Mouse (Mus musculus) kidney, postnatal 0 days (tissue): ENCODE measurements around the gene Cst3. TPM values are rescaled to one million over a fixed set of nuclear protein-coding genes. Genes with fewer than 3 reads are reported as not detected.

Source experiments
- ATAC-seq: fragments of 200-750 bp; cut with Nextera tagmentation; replicated peaks from 2 replicates; pipeline ENCODE4 v1.8.0; 2017; ENCODE audit warnings: low read depth, moderate number of reproducible peaks, moderate TSS enrichment, moderate library complexity; ENCODE audit not compliant: low FRiP score
- DNase-seq: peaks from one replicate; pipeline ENCODE4 v3.0.0-alpha.2; 2016; ENCODE audit warnings: low spot score
- H3K27ac ChIP-seq: fragments of 300-500 bp; sonication (generic); 2 replicates; pipeline ENCODE4 v1.5.1; 2014; ENCODE audit warnings: mild to moderate bottlenecking
- H3K27me3 ChIP-seq: fragments of 300-500 bp; sonication (generic); 2 replicates; pipeline ENCODE4 v1.6.1; 2014; ENCODE audit warnings: low read length, mixed read lengths; ENCODE audit not compliant: insufficient read depth
- H3K36me3 ChIP-seq: fragments of 300-500 bp; sonication (generic); 2 replicates; pipeline ENCODE4 v1.6.1; 2014; ENCODE audit warnings: low read length, mixed read lengths; ENCODE audit not compliant: insufficient read depth
- H3K4me1 ChIP-seq: fragments of 300-500 bp; sonication (generic); replicated peaks from 2 replicates; pipeline ENCODE4 v1.6.1; 2014; ENCODE audit warnings: antibody characterized with exemption, low read length, mixed read lengths; ENCODE audit not compliant: insufficient read depth
- H3K4me2 ChIP-seq: fragments of 300-500 bp; sonication (generic); 2 replicates; pipeline ENCODE4 v1.6.1; 2014; ENCODE audit warnings: mild to moderate bottlenecking, low read length, moderate library complexity, mixed read lengths
- H3K4me3 ChIP-seq: fragments of 300-500 bp; sonication (generic); replicated peaks from 2 replicates; pipeline ENCODE4 v1.5.1; 2014; ENCODE audit warnings: low read depth, low read length
- H3K9ac ChIP-seq: fragments of 300-500 bp; sonication (generic); 2 replicates; pipeline ENCODE4 v1.6.1; 2014; ENCODE audit warnings: low read depth, low read length
- H3K9me3 ChIP-seq: fragments of 300-500 bp; sonication (generic); replicated peaks from 2 replicates; pipeline ENCODE4 v1.6.1; 2016; ENCODE audit warnings: low read length, inconsistent platforms, mixed read lengths
- CTCF ChIP-seq: IDR thresholded peaks from 2 replicates; pipeline ENCODE4 v1.5.1; 2016; ENCODE audit warnings: antibody characterized with exemption, low read depth, mild to moderate bottlenecking, moderate library complexity
- WGBS: fragments of 180-500 bp; shearing (Covaris S2); extraction: QIAGEN DNeasy Blood & Tissue Kit; methylation state at CpG from one replicate; pipeline ENCODE4 v1.1.7; 2014; 5-methylcytosine and 5-hydroxymethylcytosine counted together
- polyA plus RNA-seq: library from polyadenylated mRNA; unstranded; fragments of >200 nt; fragmentation: Nextera tagmentation; extraction: Ambion mirVana; gene quantifications from 2 replicates; pipeline ENCODE4 v1.2.1, GENCODE M21; 2015

The Cst3 gene
- polyA plus RNA-seq, 1 experiment from 2014 or later, result 617 TPM

- H3K36me3 ChIP-seq, result no peaks in the 10 kb centered on the region
- no peak overlapping the region for H3K27ac ChIP-seq
- no peaks in the 10 kb centered on the region for H3K4me1 ChIP-seq
- no peak for ATAC-seq
- H3K4me3 ChIP-seq, result no peak overlapping the region
- H3K9me3 ChIP-seq, result no peaks in the 10 kb centered on the region
- no peak for DNase-seq
- no peak overlapping the region for H3K4me2 ChIP-seq
- TF ChIP-seq CTCF, result no peak
- WGBS, result 70% methylated on average over 3 of the region's 3 CpGs
- no peaks in the 10 kb centered on the region for H3K27me3 ChIP-seq
- no peak overlapping the region for H3K9ac ChIP-seq
Observed at GRCm38 (mm10) chr2:148889331-148890010, 14.0 kb upstream of the Cst3 start.

- Histone ChIP-seq H3K27ac (no peak overlapping the region), H3K4me2 (no peak overlapping the region), H3K9ac (no peak overlapping the region), H3K4me1 (no peaks in the 10 kb centered on the region), H3K4me3 (no peak overlapping the region), H3K27me3 (no peaks in the 10 kb centered on the region), H3K36me3 (no peaks in the 10 kb centered on the region), H3K9me3 (no peaks in the 10 kb centered on the region)
- TF ChIP-seq CTCF, result no peak
- no peak for DNase-seq
- WGBS, result 77% methylated on average over 3 of the region's 3 CpGs
- no peak for ATAC-seq
Observed at GRCm38 (mm10) chr2:148888872-148889271, 13.4 kb upstream of the Cst3 start.

- no peaks in the 10 kb centered on the region for H3K9me3 ChIP-seq
- DNase-seq (no peak), ATAC-seq (no peak)
- no peaks in the 10 kb centered on the region for H3K4me1 ChIP-seq
- no peak overlapping the region for H3K9ac ChIP-seq
- H3K36me3 ChIP-seq, result no peaks in the 10 kb centered on the region
- no peak overlapping the region for H3K27ac ChIP-seq
- H3K4me2 ChIP-seq, result no peak overlapping the region
- no peaks in the 10 kb centered on the region for H3K27me3 ChIP-seq
- no peak overlapping the region for H3K4me3 ChIP-seq
- TF ChIP-seq CTCF, result no peak
Observed at GRCm38 (mm10) chr2:148884738-148885137, 9.2 kb upstream of the Cst3 start.

DNA sequence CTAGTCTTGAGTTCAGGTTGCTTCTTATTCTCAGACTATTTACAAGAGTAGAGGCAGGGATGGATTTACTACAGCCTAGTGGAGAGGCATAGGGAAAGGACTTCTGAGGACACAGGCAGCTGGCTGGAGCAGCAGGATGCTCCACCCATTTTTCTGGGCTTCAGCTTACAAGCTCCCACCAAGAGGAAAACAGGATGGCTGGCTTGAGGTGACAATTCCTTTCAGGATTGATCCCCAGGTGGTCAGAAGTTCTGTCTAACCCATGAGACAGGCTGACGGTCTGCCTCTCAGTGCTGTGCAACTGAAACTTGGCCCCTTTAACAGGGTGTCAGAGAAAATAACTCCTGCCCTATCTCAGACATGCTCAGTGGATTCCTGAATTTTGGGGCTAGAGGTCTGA, 3.7 kb upstream of the Cst3 start:
- DNase-seq (peak; percentile 39), ATAC-seq (no peak)
- Histone ChIP-seq H3K27me3 (no peaks in the 10 kb centered on the region), H3K9ac (no peak overlapping the region), H3K27ac (no peak overlapping the region), H3K9me3 (no peaks in the 10 kb centered on the region), H3K4me3 (no peak overlapping the region), H3K36me3 (no peaks in the 10 kb centered on the region), H3K4me1 (peaks cover 11% of the 10 kb centered on the region; the same call in 1 of the 2 replicates), H3K4me2 (no peak overlapping the region)
- WGBS, result 37% methylated on average over 1 of the region's 1 CpGs
- no peak for TF ChIP-seq CTCF

GRCm38 (mm10) chr2:148878641-148879130, 3.2 kb upstream of the Cst3 start:
- WGBS, result 25% methylated on average over 2 of the region's 2 CpGs
- ATAC-seq, result no peak

DNA sequence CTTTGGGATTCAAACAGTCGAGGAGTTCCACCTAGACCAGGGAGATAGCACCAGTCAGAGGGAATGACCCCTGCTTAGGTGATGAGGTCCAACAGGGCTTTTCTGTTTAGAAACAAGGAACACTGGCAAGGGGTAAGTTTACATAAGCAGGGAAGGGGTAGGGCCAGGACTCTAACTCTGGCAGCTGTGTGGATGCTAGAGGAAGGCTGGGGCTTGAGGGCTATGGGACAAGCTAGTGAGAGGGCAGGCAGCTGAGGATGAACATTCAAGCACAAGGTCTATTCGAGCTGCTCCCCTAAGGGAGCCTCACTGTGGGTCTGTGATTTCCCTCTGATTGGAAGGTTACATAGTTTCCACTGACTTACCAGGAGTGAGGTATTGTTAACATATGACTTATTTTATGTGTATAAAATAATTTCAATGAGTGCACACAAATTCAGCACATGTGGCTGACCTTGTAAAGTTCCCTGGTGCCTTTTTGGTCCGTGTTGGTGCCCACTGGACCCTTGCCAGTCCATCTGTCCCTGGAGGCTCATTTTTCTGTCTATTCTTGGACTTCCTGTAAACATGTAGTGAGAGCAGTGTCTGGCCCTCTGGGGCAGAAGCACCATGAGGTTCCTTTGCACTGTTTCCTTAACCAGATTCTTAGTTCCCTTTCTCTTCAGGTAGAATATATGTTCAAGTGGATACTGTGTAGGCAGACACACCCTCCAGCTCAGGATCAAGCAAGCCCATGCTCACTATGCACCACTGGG, 1.7 kb upstream of the Cst3 start:
- Histone ChIP-seq H3K9ac (no peak overlapping the region), H3K4me1 (peaks cover 22% of the 10 kb centered on the region; the same call in 1 of the 2 replicates), H3K27me3 (no peaks in the 10 kb centered on the region), H3K27ac (no peak overlapping the region), H3K36me3 (peaks cover 1% of the 10 kb centered on the region; the same call in 1 of the 2 replicates), H3K4me2 (no peak overlapping the region), H3K4me3 (no peak overlapping the region), H3K9me3 (no peaks in the 10 kb centered on the region)
- ATAC-seq (no peak), DNase-seq (no peak)
- no peak for TF ChIP-seq CTCF
- WGBS, result 56% methylated on average over 3 of the region's 3 CpGs

More at GRCm38 (mm10) chr2:148878641-148879130, 3.2 kb upstream of the Cst3 start:
- no peak overlapping the region for H3K27ac ChIP-seq
- H3K9me3 ChIP-seq, result no peaks in the 10 kb centered on the region
- no peak for DNase-seq
- H3K4me1 ChIP-seq, result peaks cover 16% of the 10 kb centered on the region; the same call in 1 of the 2 replicates
- no peaks in the 10 kb centered on the region for H3K36me3 ChIP-seq
- H3K9ac ChIP-seq, result no peak overlapping the region
- H3K4me3 ChIP-seq, result no peak overlapping the region
- H3K4me2 ChIP-seq, result no peak overlapping the region
- TF ChIP-seq CTCF, result no peak
- no peaks in the 10 kb centered on the region for H3K27me3 ChIP-seq
